In genomic region chr1:168743435-168743834, GRCm38 (mm10) we compare ENCODE assay signal across 13 mouse cellular contexts.
"Had no signal": no experiment of that assay in that cellular context is flagged by ENCODE, and none has a peak within 500 bp of the region (broad histone marks: within the 10 kb centered on the region; RNA-seq: fewer than 3 reads in every experiment).

No protein-coding gene starts in this region.

- H3K36me3 ChIP-seq: limb, embryonic 12.5 days; midbrain, embryonic 10.5 days; neural tube, embryonic 12.5 days had no signal

- H3K4me2 ChIP-seq: limb, embryonic 12.5 days; liver, embryonic 11.5 days; lung, embryonic 14.5 days; neural tube, embryonic 12.5 days had no signal

- H3K4me3 ChIP-seq: limb, embryonic 12.5 days; midbrain, embryonic 10.5 days; neural tube, embryonic 12.5 days had no signal

- H3K9ac ChIP-seq: limb, embryonic 12.5 days; lung, embryonic 14.5 days; neural tube, embryonic 12.5 days had no signal

- H3K27ac ChIP-seq: limb, embryonic 12.5 days; midbrain, embryonic 10.5 days; neural tube, embryonic 12.5 days; stomach, postnatal 0 days had no signal

- ATAC-seq: intestine, embryonic 16.5 days had no signal

- H3K9me3 ChIP-seq: midbrain, embryonic 10.5 days; neural tube, embryonic 12.5 days had no signal

- H3K4me1 ChIP-seq: limb, embryonic 12.5 days; midbrain, embryonic 10.5 days; neural tube, embryonic 12.5 days had no signal

- H3K27me3 ChIP-seq: limb, embryonic 12.5 days; neural tube, embryonic 12.5 days had no signal

- DNase-seq: layer of hippocampus, adult 9-11 months; layer of hippocampus, postnatal 36 days; lung, embryonic 14.5 days; lung, postnatal 10 days; lung, postnatal 4 days; midbrain, embryonic 14.5 days; thymus, postnatal 4 days had no signal
